Mouse (Mus musculus) c-Kit-positive CD71-positive TER-119-negative erythroid progenitor cells, embryonic 14.5 days (primary cell): ENCODE measurements around the gene Kcna7.
A peak's percentile ranks its signal among the peaks of the same experiment; 100 is the strongest.
"Not testable (repeated sequence)": the region's sequence is repeated elsewhere in the genome, so short reads cannot be mapped to it uniquely, and the experiment has no call there.

Experiments
- DNase-seq: peaks from one replicate; pipeline ENCODE4 v3.0.0-alpha.2; 2013; ENCODE audit warnings: low read depth

Kcna7 gene

GRCm38 (mm10) chr7:45395129-45395541 lies 10.3 kb upstream of the Kcna7 start:
- DNase-seq = peak; percentile 44

- peak; percentile 100 for DNase-seq
Measured at GRCm38 (mm10) chr7:45395578-45396336, 9.7 kb upstream of the Kcna7 start, which contains the start of gene Snrnp70. TSS of gene Snrnp70 (minus strand) at chr7:45395742.

- DNase-seq = not testable (repeated sequence)
Measured at GRCm38 (mm10) chr7:45396337-45396775, 9.1 kb upstream of the Kcna7 start.

- no peak for DNase-seq
Measured at GRCm38 (mm10) chr7:45396787-45397186, 8.7 kb upstream of the Kcna7 start.

- no peak for DNase-seq
Measured at GRCm38 (mm10) chr7:45401521-45402085, 3.9 kb upstream of the Kcna7 start.

- DNase-seq = peak; percentile 58
Measured at GRCm38 (mm10) chr7:45403532-45404261, 1.8 kb upstream of the Kcna7 start.

GRCm38 (mm10) chr7:45406157-45407156 lies 1.0 kb downstream of the Kcna7 start:
- DNase-seq = no peak

GRCm38 (mm10) chr7:45407836-45408235 lies 2.4 kb downstream of the Kcna7 start:
- no peak for DNase-seq

- no peak for DNase-seq
Measured at GRCm38 (mm10) chr7:45408351-45408750, 2.9 kb downstream of the Kcna7 start.

GRCm38 (mm10) chr7:45408949-45409348 lies 3.5 kb downstream of the Kcna7 start:
- DNase-seq = no peak

GRCm38 (mm10) chr7:45409497-45410163 lies 4.2 kb downstream of the Kcna7 start:
- DNase-seq = no peak

GRCm38 (mm10) chr7:45412421-45412820 lies 7.0 kb downstream of the Kcna7 start:
- DNase-seq = no peak

GRCm38 (mm10) chr7:45413113-45413863 lies 7.8 kb downstream of the Kcna7 start, which contains the start of gene Ntf5:
TSS of gene Ntf5 (plus strand) at chr7:45413695.
- DNase-seq = no peak

GRCm38 (mm10) chr7:45413864-45414739 lies 8.6 kb downstream of the Kcna7 start:
- DNase-seq = no peak

- no peak for DNase-seq
Measured at GRCm38 (mm10) chr7:45414740-45415224, 9.3 kb downstream of the Kcna7 start.

GRCm38 (mm10) chr7:45415636-45416035 lies 10.2 kb downstream of the Kcna7 start:
- no peak for DNase-seq

GRCm38 (mm10) chr7:45417962-45418492 lies 12.6 kb downstream of the Kcna7 start:
- no peak for DNase-seq

- DNase-seq = no peak
Measured at GRCm38 (mm10) chr7:45419859-45420614, 14.6 kb downstream of the Kcna7 start.
